Mouse (Mus musculus): Measurements from ENCODE around the gene Ganc. TPM values are rescaled to one million over a fixed set of nuclear protein-coding genes. Genes with fewer than 3 reads are reported as not detected.

The Ganc gene
- total and polyA plus RNA-seq, 2 experiments from 2014 or later, result 8.2 to 10.5 TPM

DNA sequence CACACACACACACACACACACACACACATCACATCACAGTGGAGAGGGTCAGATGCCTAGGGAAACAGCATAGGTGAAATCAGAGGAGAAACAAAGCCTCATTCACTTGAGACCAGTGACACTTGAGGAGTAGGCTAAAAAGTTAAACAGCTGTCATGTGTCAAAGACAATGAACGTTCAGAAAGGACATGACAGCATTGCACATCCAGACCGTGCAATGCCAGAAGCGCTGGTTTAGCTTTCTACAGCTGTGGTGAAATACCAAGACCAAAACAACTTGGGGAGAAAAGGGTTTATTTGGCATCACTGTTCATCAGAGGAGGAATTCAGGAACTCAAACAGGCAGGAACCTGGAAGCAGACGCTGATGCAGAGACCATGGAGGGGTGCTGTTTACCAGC is 89.6 kb downstream of the Ganc start:
- DNase-seq (ENCODE audit: low spot score) (no peak), ATAC-seq (no peak)

DNA sequence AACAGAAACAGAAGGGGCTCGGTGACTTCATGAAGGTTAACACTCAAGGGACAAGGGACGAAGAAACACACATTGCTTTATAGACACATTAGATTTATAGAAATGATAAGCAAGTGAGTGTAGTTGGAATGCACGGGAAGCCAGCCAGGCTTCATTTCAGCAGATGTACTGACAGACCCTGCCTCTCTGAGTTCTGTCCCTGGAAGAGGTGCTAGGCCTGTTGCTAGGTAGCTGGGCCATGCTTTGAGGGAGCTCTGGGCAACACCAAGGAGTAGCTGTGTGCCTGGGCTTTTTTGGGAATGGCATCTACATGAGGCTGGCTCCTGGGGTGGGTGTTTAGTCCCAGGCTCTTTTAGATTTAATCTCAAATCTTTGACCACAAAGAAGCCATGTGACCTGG is 92.8 kb downstream of the Ganc start:
- Histone ChIP-seq H3K4me1 (ENCODE audit: insufficient read depth, low read length) (no peaks in the 10 kb centered on the region), H3K9ac (replicated peaks; ENCODE audit: low read length) (no peak overlapping the region), H3K4me2 (ENCODE audit: low read depth, low read length) (no peak overlapping the region), H3K27me3 (ENCODE audit: insufficient read depth, low read length) (no peaks in the 10 kb centered on the region), H3K9me3 (ENCODE audit: low read length) (no peaks in the 10 kb centered on the region), H3K27ac (no peak overlapping the region), H3K4me3 (ENCODE audit: low read length) (no peak overlapping the region), H3K36me3 (ENCODE audit: insufficient read depth, low read length) (no peaks in the 10 kb centered on the region)
- ATAC-seq (no peak), DNase-seq (ENCODE audit: low spot score) (no peak)
- no peak for TF ChIP-seq CTCF (IDR thresholded peaks at IDR 0.05; ENCODE audit: low read depth)
- WGBS, result 73% methylated on average over 3 of the region's 3 CpGs

More for the DNA sequence above, 89.6 kb downstream of the Ganc start:
- no peaks in the 10 kb centered on the region for H3K9me3 ChIP-seq (ENCODE audit: low read length)
- WGBS, result 59% methylated on average over 4 of the region's 4 CpGs
- no peaks in the 10 kb centered on the region for H3K4me1 ChIP-seq (ENCODE audit: insufficient read depth, low read length)
- H3K27me3 ChIP-seq (ENCODE audit: insufficient read depth, low read length), result no peaks in the 10 kb centered on the region
- TF ChIP-seq CTCF (IDR thresholded peaks at IDR 0.05; ENCODE audit: low read depth), result no peak
- no peak overlapping the region for H3K9ac ChIP-seq (replicated peaks; ENCODE audit: low read length)
- H3K36me3 ChIP-seq (ENCODE audit: insufficient read depth, low read length), result no peaks in the 10 kb centered on the region
- no peak overlapping the region for H3K27ac ChIP-seq
- no peak overlapping the region for H3K4me2 ChIP-seq (ENCODE audit: low read depth, low read length)
- H3K4me3 ChIP-seq (ENCODE audit: low read length), result no peak overlapping the region

DNA sequence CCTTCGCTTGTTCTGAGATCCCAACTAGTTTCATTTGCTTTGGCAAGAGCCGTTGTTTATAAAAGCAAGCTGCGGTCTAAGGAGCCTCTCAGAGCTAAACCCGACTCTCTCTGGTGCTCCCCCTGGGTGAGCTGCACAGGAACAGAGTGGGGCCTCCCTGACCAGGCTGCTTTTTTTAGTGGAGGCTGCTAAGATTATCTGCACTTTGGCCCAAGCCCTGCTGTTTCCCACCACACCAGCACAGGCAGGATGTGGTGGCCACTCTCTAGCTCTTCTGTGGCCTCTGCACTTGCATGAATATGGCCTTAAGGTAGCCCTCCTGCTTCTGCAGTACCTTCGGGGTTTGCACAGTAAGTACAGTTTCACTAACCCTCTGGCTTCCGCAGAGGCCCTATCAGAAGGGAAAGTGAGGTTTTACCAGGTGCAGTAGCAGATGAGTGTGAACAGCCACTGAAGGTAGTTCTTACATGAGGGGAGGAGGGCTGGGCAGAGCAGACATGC is 96.3 kb downstream of the Ganc start:
- no peak overlapping the region for H3K4me3 ChIP-seq (ENCODE audit: low read length)
- H3K4me1 ChIP-seq (ENCODE audit: insufficient read depth, low read length), result no peaks in the 10 kb centered on the region
- TF ChIP-seq CTCF (IDR thresholded peaks at IDR 0.05; ENCODE audit: low read depth), result no peak
- no peaks in the 10 kb centered on the region for H3K9me3 ChIP-seq (ENCODE audit: low read length)
- no peak for ATAC-seq
- whole genome bisulfite sequencing, result 69% methylated on average over 6 of the region's 6 CpGs
- H3K27me3 ChIP-seq (ENCODE audit: insufficient read depth, low read length), result no peaks in the 10 kb centered on the region
- no peak overlapping the region for H3K4me2 ChIP-seq (ENCODE audit: low read depth, low read length)
- no peak overlapping the region for H3K27ac ChIP-seq
- no peak for DNase-seq (ENCODE audit: low spot score)
- no peak overlapping the region for H3K9ac ChIP-seq (replicated peaks; ENCODE audit: low read length)
- H3K36me3 ChIP-seq (ENCODE audit: insufficient read depth, low read length), result no peaks in the 10 kb centered on the region; the same call in 1 of the 2 replicates

DNA sequence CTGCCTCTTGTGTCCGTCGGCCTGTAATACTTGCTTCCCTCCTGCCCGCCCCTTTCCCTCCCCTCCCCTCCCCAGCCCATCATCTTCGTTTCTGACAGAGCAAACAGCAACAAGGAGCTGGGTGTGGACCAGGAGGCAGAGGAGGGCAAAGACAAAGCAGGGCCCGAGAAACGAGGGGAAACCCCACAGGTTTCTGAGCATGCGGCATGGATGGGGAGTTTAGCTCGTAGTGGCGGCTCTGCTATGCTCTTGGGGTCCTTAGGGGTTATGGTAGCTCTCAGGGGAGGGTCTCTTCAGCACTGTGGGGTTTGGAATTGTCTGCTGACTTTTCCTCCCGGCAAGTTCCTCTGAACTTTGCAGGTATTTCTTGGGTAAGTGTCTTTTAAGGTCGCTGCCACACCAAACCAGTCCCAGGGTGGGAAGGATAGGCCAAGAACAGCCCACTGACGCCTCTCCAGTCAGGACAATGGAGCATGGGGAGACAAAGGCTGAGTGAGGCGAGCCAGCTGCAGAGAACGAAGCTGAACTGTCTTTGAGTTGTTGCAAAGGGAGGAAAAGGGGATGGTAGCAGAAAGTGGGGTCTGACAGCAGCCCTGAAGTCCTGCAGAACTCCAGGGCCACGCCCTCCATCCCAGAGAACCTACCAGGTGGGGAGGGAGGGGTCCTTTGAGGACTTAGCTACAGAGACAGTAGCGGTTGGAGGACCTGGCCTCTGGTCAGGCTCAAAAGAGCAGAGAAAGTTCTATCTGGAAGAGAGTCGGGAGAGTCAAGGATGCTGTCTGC is 97.6 kb downstream of the Ganc start:
- no peak overlapping the region for H3K9ac ChIP-seq (replicated peaks; ENCODE audit: low read length)
- ATAC-seq (no peak), DNase-seq (ENCODE audit: low spot score) (no peak)
- no peak overlapping the region for H3K27ac ChIP-seq
- TF ChIP-seq CTCF (IDR thresholded peaks at IDR 0.05; ENCODE audit: low read depth), result no peak
- H3K27me3 ChIP-seq (ENCODE audit: insufficient read depth, low read length), result no peaks in the 10 kb centered on the region
- peaks cover 11% of the 10 kb centered on the region; the same call in 1 of the 2 replicates for H3K36me3 ChIP-seq (ENCODE audit: insufficient read depth, low read length)
- H3K4me1 ChIP-seq (ENCODE audit: insufficient read depth, low read length), result no peaks in the 10 kb centered on the region
- H3K4me2 ChIP-seq (ENCODE audit: low read depth, low read length), result no peak overlapping the region
- H3K4me3 ChIP-seq (ENCODE audit: low read length), result no peak overlapping the region
- 33% methylated on average over 17 of the region's 17 CpGs for WGBS
- H3K9me3 ChIP-seq (ENCODE audit: low read length), result no peaks in the 10 kb centered on the region

DNA sequence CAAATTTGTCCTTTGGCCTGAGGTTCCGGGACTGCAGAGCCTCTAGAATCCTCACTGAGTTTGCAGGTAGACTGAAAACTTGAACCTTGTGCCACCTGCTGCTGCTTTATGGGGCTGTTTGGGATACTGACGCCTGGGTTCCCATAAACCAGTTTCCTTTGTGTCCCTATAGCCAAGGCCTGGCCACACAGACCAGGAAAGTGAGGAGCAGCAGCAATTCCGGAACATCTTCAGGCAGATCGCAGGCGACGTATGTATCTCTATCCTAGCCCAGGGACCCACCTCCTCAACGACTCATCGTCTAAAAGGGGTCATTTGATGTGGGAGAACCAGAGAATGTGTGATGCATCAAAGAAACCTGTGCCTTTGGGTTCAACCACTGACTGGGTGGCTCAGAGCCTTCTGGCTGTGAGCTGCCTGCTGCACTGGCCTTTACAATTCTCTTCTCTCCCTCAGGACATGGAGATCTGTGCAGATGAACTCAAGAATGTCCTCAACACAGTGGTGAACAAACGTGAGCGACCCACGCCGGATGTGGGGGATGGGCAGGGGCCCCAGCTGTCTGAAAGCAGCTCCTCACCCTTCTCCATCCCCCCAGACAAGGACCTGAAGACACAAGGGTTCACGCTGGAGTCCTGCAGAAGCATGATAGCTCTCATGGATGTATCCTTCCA is 98.4 kb downstream of the Ganc start:
- ATAC-seq (no peak), DNase-seq (ENCODE audit: low spot score) (no peak)
- TF ChIP-seq CTCF (IDR thresholded peaks at IDR 0.05; ENCODE audit: low read depth), result no peak
- Histone ChIP-seq H3K27me3 (ENCODE audit: insufficient read depth, low read length) (no peaks in the 10 kb centered on the region), H3K4me2 (ENCODE audit: low read depth, low read length) (no peak overlapping the region), H3K9me3 (ENCODE audit: low read length) (no peaks in the 10 kb centered on the region), H3K4me1 (ENCODE audit: insufficient read depth, low read length) (no peaks in the 10 kb centered on the region), H3K4me3 (ENCODE audit: low read length) (no peak overlapping the region), H3K27ac (no peak overlapping the region), H3K9ac (replicated peaks; ENCODE audit: low read length) (no peak overlapping the region), H3K36me3 (ENCODE audit: insufficient read depth, low read length) (peaks cover 13% of the 10 kb centered on the region; the same call in 1 of the 2 replicates)
- WGBS, result 72% methylated on average over 13 of the region's 13 CpGs

DNA sequence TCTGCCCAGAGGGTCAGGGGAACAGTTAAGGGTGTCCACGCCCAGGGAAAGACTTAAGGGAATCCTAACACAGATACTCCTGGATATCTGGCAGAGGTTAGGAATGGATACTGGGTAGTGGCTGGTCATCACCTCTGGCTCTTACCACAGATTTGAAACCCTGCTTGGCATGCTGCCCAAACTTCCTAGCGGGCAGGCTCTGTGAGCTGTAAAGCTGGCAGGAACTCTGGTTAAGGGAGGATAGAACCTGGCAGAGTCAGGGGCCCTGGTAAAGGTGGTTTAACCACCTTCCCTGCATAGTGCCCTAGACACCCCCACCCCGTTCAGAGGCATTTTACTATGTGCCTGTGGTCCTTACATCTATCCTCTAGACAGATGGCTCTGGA is 98.9 kb downstream of the Ganc start:
- no peak for ATAC-seq
- Histone ChIP-seq H3K27me3 (ENCODE audit: insufficient read depth, low read length) (no peaks in the 10 kb centered on the region), H3K36me3 (ENCODE audit: insufficient read depth, low read length) (peaks cover 13% of the 10 kb centered on the region; the same call in 1 of the 2 replicates), H3K4me2 (ENCODE audit: low read depth, low read length) (no peak overlapping the region), H3K27ac (no peak overlapping the region), H3K9me3 (ENCODE audit: low read length) (no peaks in the 10 kb centered on the region), H3K4me1 (ENCODE audit: insufficient read depth, low read length) (no peaks in the 10 kb centered on the region), H3K4me3 (ENCODE audit: low read length) (no peak overlapping the region), H3K9ac (replicated peaks; ENCODE audit: low read length) (no peak overlapping the region)
- peak; percentile 16 for DNase-seq (ENCODE audit: low spot score)
- no peak for TF ChIP-seq CTCF (IDR thresholded peaks at IDR 0.05; ENCODE audit: low read depth)
- 63% methylated on average over 3 of the region's 3 CpGs for WGBS
